Mouse (Mus musculus) bone marrow, adult 2 months (tissue): ENCODE data around the gene Gcsh.

Experiments
- CTCF ChIP-seq: fragments of 200-500 bp; IDR thresholded peaks from 2 replicates; pipeline ENCODE4 v1.5.1; 2011; ENCODE audit warnings: low read length, control low read depth; ENCODE audit not compliant: control insufficient read depth, insufficient read depth
- POLR2A ChIP-seq: fragments of 200-500 bp; IDR thresholded peaks from 2 replicates; pipeline ENCODE4 v1.6.1; 2011; ENCODE audit warnings: low read depth, mild to moderate bottlenecking, control low read depth, low read length, borderline replicate concordance; ENCODE audit not compliant: control insufficient read depth

- no peak for TF ChIP-seq CTCF
- no peak for TF ChIP-seq POLR2A
Observed at GRCm38 (mm10) chr8:116943555-116944384, 49.6 kb downstream of the Gcsh start.
